Mouse (Mus musculus) stomach, embryonic 16.5 days (tissue): ENCODE measurements around the gene Gm10300. TPM values are rescaled to one million over a fixed set of nuclear protein-coding genes. Genes with fewer than 3 reads are reported as not detected.

Experiments used
- ATAC-seq: fragments of 200-750 bp; cut with Nextera tagmentation; 2 replicates; pipeline ENCODE4 v1.8.0; 2017; ENCODE audit warnings: moderate number of reproducible peaks, moderate TSS enrichment; ENCODE audit not compliant: insufficient read depth, low FRiP score
- H3K27ac ChIP-seq: fragments of 300-500 bp; sonication (generic); 2 replicates; pipeline ENCODE4 v1.5.1; 2014; ENCODE audit warnings: low read length
- H3K27me3 ChIP-seq: fragments of 300-500 bp; sonication (generic); 2 replicates; pipeline ENCODE4 v1.6.1; 2014; ENCODE audit warnings: low read length, control low read depth, mixed read lengths; ENCODE audit not compliant: control insufficient read depth, insufficient read depth
- H3K36me3 ChIP-seq: fragments of 300-500 bp; sonication (generic); 2 replicates; pipeline ENCODE4 v1.6.1; 2014; ENCODE audit warnings: low read length; ENCODE audit not compliant: control insufficient read depth, insufficient read depth
- H3K4me1 ChIP-seq: fragments of 300-500 bp; sonication (generic); 2 replicates; pipeline ENCODE4 v1.6.1; 2014; ENCODE audit warnings: low read length, control low read depth, mixed read lengths; ENCODE audit not compliant: control insufficient read depth, insufficient read depth
- H3K4me2 ChIP-seq: fragments of 300-500 bp; sonication (generic); 2 replicates; pipeline ENCODE4 v1.6.1; 2014; ENCODE audit warnings: low read depth, low read length, mixed read lengths
- H3K4me3 ChIP-seq: fragments of 300-500 bp; sonication (generic); replicated peaks from 2 replicates; pipeline ENCODE4 v1.5.1; 2014; ENCODE audit warnings: mild to moderate bottlenecking, low read length
- H3K9ac ChIP-seq: fragments of 300-500 bp; sonication (generic); 2 replicates; pipeline ENCODE4 v1.6.1; 2014; ENCODE audit warnings: low read length
- H3K9me3 ChIP-seq: fragments of 300-500 bp; sonication (generic); replicated peaks from 2 replicates; pipeline ENCODE4 v1.6.1; 2016; ENCODE audit warnings: low read length, control low read depth; ENCODE audit not compliant: control insufficient read depth
- WGBS: fragments of 180-500 bp; shearing (Covaris S2); extraction: QIAGEN DNeasy Blood & Tissue Kit; methylation state at CpG from one replicate; pipeline ENCODE4 v1.1.7; 2014; 5-methylcytosine and 5-hydroxymethylcytosine counted together
- polyA plus RNA-seq: library from polyadenylated mRNA; unstranded; fragments of >200 nt; fragmentation: Nextera tagmentation; extraction: Ambion mirVana; gene quantifications from 2 replicates; pipeline ENCODE4 v1.2.1, GENCODE M21; 2015

Gene Gm10300
- polyA plus RNA-seq, 1 experiment from 2014 or later, result 0.05 TPM

GRCm38 (mm10) chr4:132048995-132049404 lies 25.5 kb upstream of the Gm10300 start:
- Histone ChIP-seq H3K27me3 (no peaks in the 10 kb centered on the region), H3K4me2 (peak overlapping the region; percentile 97), H3K9me3 (no peaks in the 10 kb centered on the region), H3K9ac (peak overlapping the region; percentile 91), H3K4me3 (peak overlapping the region; percentile 85), H3K27ac (peak overlapping the region; percentile 84), H3K36me3 (no peaks in the 10 kb centered on the region), H3K4me1 (no peaks in the 10 kb centered on the region)
- 0% methylated on average over 36 of the region's 46 CpGs for WGBS
- peak; percentile 99 for ATAC-seq

DNA sequence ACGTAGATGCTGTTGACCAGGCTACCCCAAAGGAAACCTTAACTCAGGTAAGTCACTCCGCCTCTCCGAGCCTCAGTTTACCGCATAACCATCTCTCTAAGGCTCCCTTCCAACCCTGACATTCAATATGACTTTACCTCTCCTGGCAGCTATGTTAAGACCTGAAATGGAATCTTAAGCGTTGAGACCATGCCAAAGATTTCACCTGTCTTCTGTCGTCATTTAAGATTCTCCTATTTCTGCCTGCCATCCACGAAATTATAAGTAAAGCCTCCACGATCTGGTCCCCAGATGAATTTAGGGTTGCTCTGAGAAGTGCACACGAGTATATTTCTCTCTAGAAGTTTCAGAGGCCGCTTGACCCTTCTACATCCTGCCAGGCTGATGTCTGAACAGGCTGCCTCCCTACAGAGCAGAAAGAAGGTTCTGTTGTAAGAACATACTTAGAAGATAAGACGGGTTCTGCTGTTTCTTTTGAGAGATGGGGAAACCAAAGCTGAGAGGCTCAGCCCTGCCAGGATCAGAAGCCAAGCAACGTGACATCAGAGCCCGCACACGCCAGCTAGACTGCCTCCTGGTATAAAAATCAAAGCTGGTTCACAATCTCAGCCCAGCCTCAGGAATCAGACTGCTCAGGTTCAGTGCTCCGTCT lies 24.8 kb upstream of the Gm10300 start:
- H3K9me3 ChIP-seq, result no peaks in the 10 kb centered on the region
- no peak overlapping the region for H3K27ac ChIP-seq
- H3K36me3 ChIP-seq, result no peaks in the 10 kb centered on the region
- peak overlapping the region; percentile 91; the same call in 1 of the 2 replicates for H3K9ac ChIP-seq
- peak overlapping the region; percentile 97 for H3K4me2 ChIP-seq
- peak overlapping the region; percentile 85 for H3K4me3 ChIP-seq
- H3K4me1 ChIP-seq, result no peaks in the 10 kb centered on the region
- no peaks in the 10 kb centered on the region for H3K27me3 ChIP-seq
- 18% methylated on average over 14 of the region's 15 CpGs for WGBS
- no peak for ATAC-seq

GRCm38 (mm10) chr4:132051321-132052275 lies 22.9 kb upstream of the Gm10300 start:
- no peaks in the 10 kb centered on the region for H3K36me3 ChIP-seq
- no peaks in the 10 kb centered on the region for H3K27me3 ChIP-seq
- 70% methylated on average over 10 of the region's 10 CpGs for WGBS
- ATAC-seq, result no peak
- no peak overlapping the region for H3K27ac ChIP-seq
- H3K4me2 ChIP-seq, result no peak overlapping the region
- H3K9me3 ChIP-seq, result no peaks in the 10 kb centered on the region
- no peak overlapping the region for H3K9ac ChIP-seq
- no peaks in the 10 kb centered on the region for H3K4me1 ChIP-seq
- no peak overlapping the region for H3K4me3 ChIP-seq

GRCm38 (mm10) chr4:132057311-132057710 lies 17.2 kb upstream of the Gm10300 start:
- no peaks in the 10 kb centered on the region for H3K9me3 ChIP-seq

DNA sequence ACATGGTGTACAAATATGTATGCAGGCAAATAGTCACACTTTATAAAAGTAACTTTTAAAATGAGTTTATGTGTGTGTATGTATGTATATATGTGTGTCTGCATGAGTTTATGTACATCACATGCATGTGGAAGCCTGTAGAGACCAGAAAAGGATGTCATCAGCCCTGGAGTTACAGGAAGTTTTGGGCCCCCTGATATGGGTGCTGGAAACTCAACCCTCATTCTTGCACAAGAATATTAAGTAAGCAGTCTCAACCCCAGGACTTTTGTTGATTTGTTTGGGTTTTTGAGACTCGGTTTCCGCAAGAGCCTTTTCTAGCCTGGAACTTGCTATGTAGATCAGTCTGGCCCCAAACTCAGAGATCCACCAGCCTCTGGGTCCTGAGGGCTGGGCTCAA lies 15.0 kb upstream of the Gm10300 start:
- no peak overlapping the region for H3K4me2 ChIP-seq
- H3K9me3 ChIP-seq, result no peaks in the 10 kb centered on the region
- H3K27ac ChIP-seq, result no peak overlapping the region
- no peaks in the 10 kb centered on the region; the same call in 1 of the 2 replicates for H3K4me1 ChIP-seq
- H3K4me3 ChIP-seq, result no peak overlapping the region
- no peak for ATAC-seq
- H3K36me3 ChIP-seq, result no peaks in the 10 kb centered on the region
- 88% methylated on average over 2 of the region's 2 CpGs for WGBS
- H3K27me3 ChIP-seq, result no peaks in the 10 kb centered on the region
- H3K9ac ChIP-seq, result no peak overlapping the region

More at GRCm38 (mm10) chr4:132057311-132057710, 17.2 kb upstream of the Gm10300 start:
- Histone ChIP-seq H3K4me1 (no peaks in the 10 kb centered on the region; the same call in 1 of the 2 replicates), H3K36me3 (no peaks in the 10 kb centered on the region), H3K4me3 (no peak overlapping the region), H3K27me3 (no peaks in the 10 kb centered on the region), H3K4me2 (no peak overlapping the region), H3K27ac (no peak overlapping the region), H3K9ac (no peak overlapping the region)
- no peak for ATAC-seq

- H3K9ac ChIP-seq, result no peak overlapping the region
- ATAC-seq, result no peak
- H3K27ac ChIP-seq, result no peak overlapping the region
- H3K36me3 ChIP-seq, result no peaks in the 10 kb centered on the region
- H3K9me3 ChIP-seq, result no peaks in the 10 kb centered on the region
- H3K4me2 ChIP-seq, result no peak overlapping the region
- peaks cover 5% of the 10 kb centered on the region; the same call in 1 of the 2 replicates for H3K4me1 ChIP-seq
- no peaks in the 10 kb centered on the region for H3K27me3 ChIP-seq
- WGBS, result 51% methylated on average over 17 of the region's 17 CpGs
- no peak overlapping the region for H3K4me3 ChIP-seq
Observed at GRCm38 (mm10) chr4:132060040-132060832, 14.3 kb upstream of the Gm10300 start.

- Histone ChIP-seq H3K9ac (no peak overlapping the region), H3K4me2 (no peak overlapping the region), H3K9me3 (no peaks in the 10 kb centered on the region), H3K27me3 (no peaks in the 10 kb centered on the region), H3K36me3 (no peaks in the 10 kb centered on the region), H3K27ac (peak overlapping the region; percentile 31; the same call in 1 of the 2 replicates), H3K4me1 (peaks cover 11% of the 10 kb centered on the region), H3K4me3 (no peak overlapping the region)
- WGBS, result 49% methylated on average over 8 of the region's 8 CpGs
- ATAC-seq, result no peak
Observed at GRCm38 (mm10) chr4:132062289-132062688, 12.2 kb upstream of the Gm10300 start.

- Histone ChIP-seq H3K4me3 (no peak overlapping the region), H3K27ac (peak overlapping the region; percentile 42; the same call in 1 of the 2 replicates), H3K4me2 (no peak overlapping the region), H3K27me3 (no peaks in the 10 kb centered on the region), H3K9ac (no peak overlapping the region), H3K36me3 (no peaks in the 10 kb centered on the region), H3K9me3 (no peaks in the 10 kb centered on the region), H3K4me1 (peaks cover 11% of the 10 kb centered on the region)
- no peak for ATAC-seq
- 67% methylated on average over 17 of the region's 17 CpGs for WGBS
Observed at GRCm38 (mm10) chr4:132062934-132063884, 11.3 kb upstream of the Gm10300 start.
